Mouse (Mus musculus): ENCODE results near the gene Ccdc47.

DNA sequence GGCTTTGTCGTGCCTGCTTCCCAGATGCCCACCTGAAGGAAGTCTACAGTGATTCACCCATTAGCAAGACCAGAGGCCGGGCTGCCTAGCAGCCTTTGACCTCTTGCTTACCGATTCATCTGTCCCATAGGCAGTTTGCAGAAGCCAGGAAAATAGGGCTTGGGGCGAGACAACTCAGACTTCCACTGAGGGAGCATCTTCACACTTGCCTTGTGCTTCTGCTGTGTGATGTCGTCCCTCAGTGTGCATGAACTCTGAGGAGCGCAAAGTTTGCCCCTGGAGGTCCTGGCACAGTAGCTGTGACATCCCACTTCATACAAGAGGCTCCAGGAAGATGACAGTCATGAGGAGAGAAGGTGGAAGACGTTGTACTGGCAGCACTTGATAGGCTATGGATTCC lies 59.0 kb downstream of the Ccdc47 start:
- TF ChIP-seq CTCF (IDR thresholded peaks at IDR 0.05; ENCODE audit: low read depth) (no peak), EP300 (IDR thresholded peaks at IDR 0.05; ENCODE audit: low read depth) (no peak)

Data from heart, postnatal 0 days (tissue).